Mouse (Mus musculus) hematopoietic stem cell, adult 5-6 weeks (primary cell): Measurements from ENCODE around the gene Pkib. TPM values are rescaled to one million over a fixed set of nuclear protein-coding genes. Genes with fewer than 3 reads are reported as not detected.

Experiments
- ATAC-seq, 2 experiments: fragments of 125-278 bp in 1 of 2; replicated peaks in 1 of 2; 2 replicates each; pipeline ENCODE4 v1.8.0; 2016 to 2017; ENCODE audit warnings: inconsistent platforms in 2 of 2, mild to moderate bottlenecking in 2 of 2, moderate number of reproducible peaks in 2 of 2, low read depth in 1 of 2, moderate TSS enrichment in 1 of 2; ENCODE audit not compliant: low FRiP score in 2 of 2, poor library complexity in 2 of 2, severe bottlenecking in 2 of 2, insufficient read depth in 1 of 2, low TSS enrichment in 1 of 2
- total RNA-seq: library from RNA; stranded (forward); fragments of 172-1452, 232-1000 nt; gene quantifications from 2 replicates; pipeline ENCODE4 v1.2.3, GENCODE M21; 2017

Pkib gene
- total RNA-seq, 1 experiment from 2014 or later, result 8.4 TPM

DNA sequence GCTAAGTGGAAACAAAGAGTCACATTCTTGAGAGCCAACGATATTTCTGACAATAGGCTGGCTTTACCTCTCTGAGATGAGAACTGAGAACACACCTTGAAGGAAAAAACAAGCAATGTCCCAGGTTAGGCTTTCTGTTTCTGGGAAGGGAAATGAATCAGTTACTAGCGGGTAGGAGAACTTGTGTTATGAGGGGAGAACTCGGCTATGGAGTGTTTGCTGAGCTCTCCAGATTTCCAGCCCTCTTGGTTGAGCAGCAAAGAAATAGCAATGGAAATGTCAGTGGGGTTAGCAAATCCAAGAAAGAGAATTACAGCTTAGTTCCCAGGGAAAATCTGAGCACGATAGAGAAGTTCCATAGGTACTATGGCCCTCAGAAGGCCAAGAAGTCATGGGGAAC is 70.5 kb downstream of the Pkib start:
- no peak for ATAC-seq

DNA sequence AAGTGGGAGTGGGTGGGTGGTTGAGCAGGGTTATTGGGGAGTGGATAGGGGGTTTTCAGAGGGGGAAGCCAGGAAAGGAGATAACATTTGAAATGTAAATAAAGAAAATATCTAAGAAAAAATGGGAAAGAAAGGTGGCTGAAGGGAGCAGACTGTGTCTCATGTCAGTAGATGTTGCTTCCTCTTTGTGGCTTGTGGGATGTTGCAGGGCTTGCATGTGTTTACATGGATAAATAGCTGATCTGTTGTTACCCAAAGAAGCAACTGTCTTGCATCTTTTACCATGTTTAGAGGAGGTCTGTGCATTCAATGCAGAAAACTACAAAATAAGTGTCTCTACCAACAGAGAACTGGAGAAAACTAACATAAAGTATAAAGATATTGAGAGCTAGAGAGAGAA is 89.3 kb downstream of the Pkib start:
- peak; percentile 56 to 71; a peak in 2 of 4 replicates for ATAC-seq

DNA sequence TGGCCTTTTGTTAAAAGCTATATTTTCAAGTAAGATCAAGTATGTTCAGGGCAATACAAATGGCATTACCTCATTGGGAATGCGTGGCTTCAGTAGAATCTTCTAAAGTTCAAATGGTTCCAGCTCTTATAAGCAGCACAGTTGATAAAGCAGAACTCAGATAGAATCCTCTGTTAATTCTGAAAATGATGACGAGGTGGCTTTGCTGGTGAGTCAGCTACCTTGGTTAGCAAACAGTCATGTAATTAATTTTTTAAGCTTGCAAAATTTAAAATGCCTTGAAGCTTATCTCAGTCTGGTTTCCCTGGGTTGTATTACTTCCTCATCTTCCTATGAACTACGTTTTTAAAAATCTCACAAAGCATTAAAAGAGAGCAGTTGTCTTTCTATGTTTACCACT is 90.6 kb downstream of the Pkib start:
- ATAC-seq, result peak; percentile 32 to 49; a peak in 3 of 4 replicates

DNA sequence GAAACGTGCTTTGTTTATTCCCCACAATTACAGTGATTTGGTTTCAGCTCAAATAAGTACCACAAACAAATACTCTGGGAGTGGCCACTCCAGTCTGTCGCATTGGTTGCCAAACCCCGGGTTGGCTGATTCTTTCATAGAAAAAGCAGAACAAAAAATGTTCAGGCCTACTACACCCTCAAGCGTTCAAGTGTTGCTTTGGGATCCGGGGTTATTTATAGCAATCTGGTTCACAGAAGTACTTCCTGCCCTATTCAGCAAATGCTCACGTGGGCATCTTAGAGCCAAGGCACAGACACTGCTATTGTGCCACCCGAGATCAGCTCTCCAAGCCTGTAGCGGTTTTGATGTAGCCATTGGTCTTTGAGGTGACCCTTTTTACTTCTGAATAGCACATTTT is 95.9 kb downstream of the Pkib start:
- ATAC-seq, result peak; percentile 95 to 97

DNA sequence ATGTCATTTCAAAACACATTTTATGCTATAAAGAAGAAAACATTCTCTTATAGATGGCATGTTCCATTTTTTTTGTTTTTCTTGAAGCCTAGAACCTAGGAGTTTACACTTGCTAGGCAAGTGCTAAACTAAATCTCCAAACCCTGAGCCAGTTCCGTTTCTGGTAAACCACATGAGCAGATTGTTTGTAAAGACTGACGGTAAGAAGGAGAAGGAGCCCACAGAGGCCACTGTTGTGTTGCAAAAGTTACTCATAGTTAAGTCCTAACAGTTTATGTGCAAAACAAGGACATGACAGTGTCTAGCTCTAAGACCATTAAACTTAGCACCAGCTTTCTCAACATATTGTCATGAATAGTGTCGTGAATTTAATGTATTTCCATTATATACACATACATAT is 99.9 kb downstream of the Pkib start:
- ATAC-seq, result no peak

DNA sequence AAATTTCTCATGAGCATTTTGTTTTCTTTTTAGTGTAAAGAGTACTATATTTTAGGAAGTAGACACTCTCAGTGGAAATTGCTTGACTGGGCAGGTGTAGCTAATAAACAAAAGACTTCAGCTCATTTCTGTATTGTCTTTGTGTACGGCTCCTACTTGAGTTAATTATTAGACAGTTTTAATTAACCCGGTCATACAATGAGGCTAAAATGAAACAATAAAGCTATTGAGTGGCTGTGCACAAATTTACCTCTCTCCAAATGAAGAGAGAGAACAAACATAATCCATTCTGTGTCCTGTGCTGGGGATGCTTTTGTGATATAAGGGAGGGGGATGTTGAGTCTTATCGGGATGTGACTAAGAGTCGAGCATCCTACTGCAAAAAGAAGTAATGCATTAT is 109.0 kb downstream of the Pkib start:
- no peak for ATAC-seq

DNA sequence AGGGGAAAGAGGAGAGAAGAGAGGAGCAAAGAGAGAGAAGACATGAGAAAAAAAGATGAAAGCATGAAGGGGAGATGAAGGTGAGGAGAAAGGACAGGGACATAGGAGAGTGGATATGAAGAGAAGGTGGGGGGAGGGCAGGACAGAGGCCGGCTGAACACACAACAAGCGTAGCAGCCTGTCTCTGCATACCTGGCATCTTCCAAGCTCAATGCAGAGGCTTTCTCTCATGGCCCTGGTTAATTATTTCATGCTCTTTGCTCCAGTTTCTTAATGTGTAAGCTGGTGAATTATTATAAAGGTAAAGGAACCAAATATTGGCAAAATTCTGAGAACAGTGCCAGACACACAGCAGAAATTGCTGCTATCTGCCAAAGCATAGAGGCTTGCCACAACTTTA is 109.6 kb downstream of the Pkib start:
- ATAC-seq, result no peak

DNA sequence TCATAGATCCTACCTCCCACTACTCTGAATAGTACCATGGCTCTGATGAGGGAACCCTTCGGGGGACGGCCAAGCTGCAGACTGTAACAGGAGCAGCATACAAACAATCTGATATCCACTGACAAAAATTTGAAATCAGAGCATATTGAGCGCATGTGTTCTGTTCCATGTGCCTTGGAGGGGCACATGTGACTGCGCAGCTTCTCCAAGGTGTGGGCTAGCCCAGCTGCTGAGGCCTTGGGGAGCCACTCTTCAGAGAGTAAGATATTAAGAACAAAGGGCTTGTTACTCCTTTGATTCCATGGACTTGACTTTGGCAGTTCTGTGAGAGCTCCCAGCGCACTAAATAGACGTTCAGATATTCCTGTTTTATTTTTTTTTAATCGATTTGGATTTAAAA is 111.3 kb downstream of the Pkib start:
- no peak for ATAC-seq

DNA sequence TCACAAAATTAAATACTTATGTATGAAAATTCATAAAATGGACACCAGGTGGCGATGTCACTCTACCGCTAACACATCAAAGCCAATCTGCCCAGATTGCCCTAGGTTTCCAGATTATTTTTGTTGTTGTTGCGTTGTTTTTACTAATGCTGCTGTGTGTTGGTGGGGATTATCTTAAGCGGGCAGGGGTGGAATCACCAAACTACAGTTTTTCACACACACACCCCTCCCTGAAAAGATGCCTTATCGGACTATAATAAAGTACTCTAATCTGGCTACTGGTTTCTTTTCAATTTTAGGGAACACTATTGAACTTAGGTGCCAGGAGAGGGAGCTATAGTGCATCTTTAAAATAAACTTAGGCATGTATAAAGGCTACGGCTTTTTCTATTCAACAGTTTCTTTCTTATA is 111.8 kb downstream of the Pkib start:
- ATAC-seq, result peak; percentile 74 to 81; a peak in 3 of 4 replicates

DNA sequence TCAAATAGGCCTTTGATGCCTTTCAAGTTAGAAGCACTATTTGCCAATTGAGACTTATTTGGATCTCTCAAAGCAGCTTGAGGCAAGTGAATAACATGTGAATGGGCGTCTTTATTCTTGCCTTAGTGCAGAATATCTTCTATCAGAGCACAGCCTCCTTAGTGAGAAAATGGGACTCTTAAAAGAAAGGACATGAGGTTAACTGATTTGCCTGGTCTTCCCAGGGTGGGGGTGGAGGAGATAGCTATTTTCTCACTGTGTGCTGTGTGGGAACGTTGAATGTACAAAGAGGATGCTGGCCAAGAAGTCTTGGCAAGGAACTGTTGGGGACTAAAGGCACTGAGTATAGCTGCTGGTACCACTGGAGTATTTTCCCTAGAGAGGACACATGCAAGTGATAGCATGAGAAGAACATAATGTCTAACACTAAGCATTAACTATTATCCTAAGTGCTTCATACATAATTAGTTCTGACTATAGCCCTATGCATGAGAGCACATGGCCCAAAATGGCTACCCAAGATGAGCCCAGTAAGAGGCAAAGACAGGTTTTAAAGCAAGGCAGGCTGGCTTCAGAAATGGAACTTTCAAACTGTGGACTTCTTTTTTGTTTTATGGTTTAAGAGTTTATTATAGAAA is 112.5 kb downstream of the Pkib start:
- ATAC-seq, result no peak

DNA sequence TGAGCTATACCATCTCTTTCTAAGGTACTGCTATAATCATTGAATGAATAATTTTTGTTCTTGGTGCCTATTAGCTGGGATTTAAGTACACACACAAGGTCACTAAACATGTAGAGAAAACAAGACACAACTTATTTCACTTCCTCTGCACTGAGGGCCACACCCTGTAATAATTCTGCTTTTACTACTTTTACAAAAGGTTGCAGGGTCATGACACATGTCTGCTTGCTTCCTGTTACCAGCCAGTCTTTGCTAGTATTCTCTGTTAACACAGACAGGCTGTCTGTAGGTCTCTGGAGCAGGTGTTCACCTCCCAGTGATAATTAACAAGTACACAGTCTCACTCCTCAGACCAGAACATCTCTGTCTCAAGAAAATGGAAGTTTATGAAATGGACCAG is 113.7 kb downstream of the Pkib start:
- ATAC-seq, result peak in 1 of 2 experiments; percentile 19; a peak in 1 of 4 replicates

DNA sequence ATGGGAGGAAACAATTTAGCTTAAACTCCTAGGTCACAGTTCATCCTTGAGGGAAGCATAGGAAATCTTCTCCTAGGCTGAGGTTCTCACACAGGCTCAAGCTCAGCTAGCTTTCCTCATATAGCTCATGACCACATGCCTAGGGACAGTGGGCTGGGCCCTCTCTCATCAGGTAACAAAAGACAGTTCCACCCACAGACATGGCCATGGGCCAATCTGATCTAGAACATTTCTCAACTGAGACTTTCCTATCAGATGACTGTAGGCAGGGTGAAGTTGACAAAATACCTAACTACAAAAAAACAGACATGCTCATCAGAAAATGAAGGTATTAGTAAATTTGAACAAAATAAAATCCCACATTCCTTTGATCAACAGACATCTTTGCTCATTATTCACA is 115.3 kb downstream of the Pkib start:
- ATAC-seq, result no peak

DNA sequence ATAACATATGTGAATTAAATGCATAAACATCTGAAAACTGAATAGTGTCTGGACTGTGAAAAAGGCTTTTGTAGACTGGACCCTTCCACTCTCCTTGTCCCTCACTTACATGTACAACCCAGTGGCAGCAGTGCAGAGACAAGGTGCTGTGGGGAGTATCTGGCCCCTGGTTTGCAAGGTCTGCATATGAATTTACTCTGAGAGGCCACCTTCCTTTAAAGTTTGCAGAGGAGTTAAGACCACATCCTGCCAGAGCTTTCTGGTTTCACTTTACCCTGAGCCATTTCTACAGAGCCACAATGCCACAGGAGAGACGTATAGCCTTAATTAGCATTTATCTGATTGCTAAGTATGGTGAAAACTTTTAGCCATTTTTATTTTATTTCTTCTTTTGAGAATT is 121.6 kb downstream of the Pkib start:
- ATAC-seq, result peak; percentile 89 to 96

DNA sequence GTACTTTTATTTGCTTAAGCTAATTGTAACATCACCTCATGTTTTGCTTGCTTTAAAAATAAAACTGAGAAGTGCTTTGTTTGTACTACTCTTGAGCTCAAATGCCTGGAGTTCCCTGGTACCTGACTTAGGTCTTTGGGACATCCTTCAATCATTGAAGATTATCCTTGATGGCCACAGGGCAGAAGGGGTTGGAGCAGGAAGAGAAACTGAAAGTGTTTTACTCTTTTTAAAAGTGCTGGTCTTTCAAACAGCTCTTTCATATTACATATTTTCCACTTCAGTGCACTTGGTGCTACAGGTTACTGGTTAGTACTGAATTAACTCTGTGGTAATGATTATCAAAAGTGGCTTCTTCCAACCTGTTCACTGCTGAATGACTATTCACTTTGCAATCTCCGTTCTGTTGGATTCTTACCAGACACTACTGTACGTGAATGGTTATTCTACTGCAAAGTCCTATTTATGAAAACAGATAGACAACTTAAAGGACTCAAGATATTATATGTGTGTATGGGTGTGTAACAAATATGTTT is 123.5 kb downstream of the Pkib start:
- no peak for ATAC-seq

DNA sequence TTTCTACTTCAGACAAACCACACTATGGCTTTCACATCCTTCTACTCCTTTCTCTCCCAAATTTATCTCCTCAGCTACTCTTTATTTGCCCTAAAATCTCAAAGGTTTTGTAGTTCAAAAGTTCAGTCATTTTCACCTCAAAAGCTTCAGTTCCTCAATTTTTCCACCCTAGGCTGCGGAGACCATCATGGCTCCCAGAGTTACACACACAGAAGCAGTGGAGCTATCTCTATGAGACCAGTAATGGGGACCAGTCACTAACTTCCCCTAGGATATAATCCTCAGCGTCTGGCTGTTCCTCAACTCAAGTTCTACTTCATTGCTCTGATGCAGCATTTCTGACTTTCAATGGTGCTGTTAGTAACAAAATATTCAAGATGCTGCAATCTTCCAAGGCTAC is 127.2 kb downstream of the Pkib start:
- no peak for ATAC-seq

DNA sequence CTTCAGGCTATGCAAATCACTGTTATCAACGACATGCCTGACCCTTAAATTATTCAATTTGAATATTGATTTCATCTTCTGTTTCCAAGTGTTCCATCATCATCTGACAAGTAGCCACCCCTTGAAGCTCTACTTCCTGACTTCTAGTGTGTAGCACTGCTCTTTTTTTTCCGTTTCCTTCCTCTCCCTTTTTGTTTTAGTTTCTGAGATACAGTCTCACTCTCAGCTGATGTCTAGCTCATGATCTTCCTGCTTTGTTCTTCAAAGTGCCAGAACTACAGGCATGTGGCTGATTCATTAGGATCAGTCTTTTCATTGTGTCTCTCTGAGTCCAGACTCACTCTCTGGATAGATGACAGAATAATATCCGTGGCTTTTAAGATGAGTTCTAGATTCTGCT is 128.9 kb downstream of the Pkib start:
- no peak for ATAC-seq

DNA sequence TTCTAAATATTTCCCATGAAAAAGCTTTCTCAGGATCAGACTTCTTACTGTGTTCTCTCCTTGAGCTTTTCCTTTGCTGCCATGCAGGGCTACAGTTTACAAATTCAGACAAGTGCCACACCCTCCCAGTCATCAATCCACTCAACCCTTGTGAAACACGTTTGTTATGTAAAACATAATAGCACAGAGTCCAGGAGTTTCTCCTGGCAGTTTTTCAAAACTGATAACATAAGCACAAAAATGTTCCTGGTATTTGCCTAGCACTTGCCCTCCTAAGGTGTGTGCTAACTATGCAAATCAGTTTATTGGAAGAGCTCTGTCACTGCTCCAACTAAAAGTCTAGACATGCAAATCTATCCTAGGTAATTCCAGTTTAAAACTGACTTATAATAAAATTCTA is 131.3 kb downstream of the Pkib start:
- ATAC-seq, result no peak

DNA sequence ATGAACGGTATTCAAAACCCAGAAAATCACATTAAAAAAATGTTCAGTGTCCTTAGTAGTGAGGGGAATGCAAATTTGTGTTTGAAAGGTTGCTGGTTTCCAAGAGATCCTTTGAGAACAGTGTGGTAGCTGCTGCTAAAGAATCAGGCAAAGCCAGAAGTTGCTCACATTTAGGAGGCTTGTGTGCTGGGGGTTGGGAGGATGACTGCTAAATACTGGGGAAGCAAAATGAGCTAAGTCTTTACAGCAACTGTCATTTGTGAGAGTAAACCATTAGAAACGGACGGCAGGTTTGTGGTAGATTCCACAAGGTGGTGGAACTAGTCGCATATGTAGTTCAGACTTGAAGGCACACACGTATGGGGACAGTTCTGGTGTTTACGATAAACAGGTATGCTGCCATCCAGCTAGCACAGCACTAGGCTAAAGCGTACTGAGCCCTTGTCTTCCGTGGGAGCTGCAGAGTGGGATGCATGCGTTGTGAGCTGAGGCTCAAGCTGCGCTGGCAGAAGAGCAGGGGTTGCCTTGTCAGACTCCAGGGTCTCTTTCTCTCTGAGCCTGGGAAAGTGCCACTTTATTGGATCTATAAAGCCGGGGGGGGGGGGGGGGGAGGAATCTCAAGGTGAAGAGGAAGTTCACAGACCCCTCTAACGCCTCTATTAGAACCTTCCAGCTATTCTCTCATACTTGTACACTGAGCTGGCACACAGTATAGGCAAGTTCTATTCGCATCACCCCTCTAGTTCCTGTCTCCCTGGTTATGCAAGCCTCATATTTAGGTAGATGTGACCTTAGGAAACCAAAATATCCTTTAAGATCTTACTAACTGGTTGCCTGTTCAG is 151.7 kb downstream of the Pkib start:
- ATAC-seq, result no peak
